19 mouse cellular contexts compared by ENCODE assay signal in genomic region chr10:63061266-63061665, GRCm38 (mm10). TPM values are rescaled to one million over a fixed set of nuclear protein-coding genes. Genes with fewer than 3 reads are reported as not detected.
DNase-seq lines count a peak whose midpoint lies in the region; ATAC-seq and TF ChIP-seq lines count a peak whose summit lies in the region.
"Had no signal": no experiment of that assay in that cellular context is flagged by ENCODE, and none has a peak within 500 bp of the region (broad histone marks: within the 10 kb centered on the region; RNA-seq: fewer than 3 reads in every experiment).

No protein-coding gene starts in this region.

- H3K4me2 ChIP-seq in intestine, postnatal 0 days (replicated peaks; ENCODE audit: low read depth) = 0 out of 2 replicates have a peak overlapping the region, but pooled peaks have one; percentile 21
- H3K4me2 ChIP-seq: forebrain, embryonic 15.5 days; hindbrain, embryonic 13.5 days had no signal

- no peaks in the 10 kb centered on the region for H3K27me3 ChIP-seq in intestine, postnatal 0 days (replicated peaks; ENCODE audit: control insufficient read depth, insufficient read depth, low read length)
- H3K27me3 ChIP-seq in small intestine, adult 2 months (ENCODE audit: control insufficient read depth, insufficient read depth, low read length) = no peaks in the 10 kb centered on the region
- H3K27me3 ChIP-seq: forebrain, embryonic 15.5 days; hindbrain, embryonic 13.5 days had no signal

- H3K4me1 ChIP-seq in ES-E14 (ENCODE audit: control insufficient read depth in 2 of 2, insufficient read depth in 2 of 2, low read length in 2 of 2, poor library complexity in 1 of 2) = peaks cover 0 to 10% of the 10 kb centered on the region in 2 experiments; a peak in 2 of 4 replicates
- H3K4me1 ChIP-seq in intestine, postnatal 0 days (replicated peaks; ENCODE audit: control insufficient read depth, insufficient read depth, low read length) = no peaks in the 10 kb centered on the region
- H3K4me1 ChIP-seq in small intestine, adult 2 months (ENCODE audit: control insufficient read depth, insufficient read depth, insufficient read length, low read length) = peaks cover 30% of the 10 kb centered on the region; the same call in 1 of the 2 replicates

- no peaks in the 10 kb centered on the region for H3K9me3 ChIP-seq in ES-E14 (ENCODE audit: control insufficient read depth, insufficient read depth, low read depth, low read length)
- no peaks in the 10 kb centered on the region for H3K9me3 ChIP-seq in intestine, postnatal 0 days (ENCODE audit: control insufficient read depth)
- H3K9me3 ChIP-seq: forebrain, embryonic 15.5 days; hindbrain, embryonic 13.5 days had no signal

- no peak overlapping the region for H3K27ac ChIP-seq in ES-E14 (ENCODE audit: insufficient read depth, low read depth, low read length, poor library complexity, severe bottlenecking)
- no peak overlapping the region for H3K27ac ChIP-seq in intestine, postnatal 0 days (ENCODE audit: low read depth, low read length)
- peak overlapping the region; percentile 87 for H3K27ac ChIP-seq in small intestine, adult 2 months (ENCODE audit: insufficient read depth, low read depth, low read length)
- H3K27ac ChIP-seq: forebrain, embryonic 15.5 days; hindbrain, embryonic 13.5 days; liver, embryonic 14.5 days had no signal

- peak overlapping the region; percentile 27; the same call in 1 of the 2 replicates for H3K9ac ChIP-seq in ES-E14 (ENCODE audit: insufficient read depth, low read depth, low read length, poor library complexity, severe bottlenecking)
- H3K9ac ChIP-seq in intestine, postnatal 0 days (ENCODE audit: low read depth, low read length) = no peak overlapping the region
- H3K9ac ChIP-seq: forebrain, embryonic 15.5 days; hindbrain, embryonic 13.5 days; liver, embryonic 14.5 days had no signal

- peak overlapping the region; percentile 28 to 33; a peak in 3 of 4 replicates for H3K4me3 ChIP-seq in ES-E14 (ENCODE audit: insufficient read depth in 1 of 2, low read depth in 1 of 2, low read length in 2 of 2, poor library complexity in 1 of 2, severe bottlenecking in 1 of 2)
- no peak overlapping the region for H3K4me3 ChIP-seq in intestine, postnatal 0 days (ENCODE audit: low read depth, low read length)
- peak overlapping the region; percentile 46 for H3K4me3 ChIP-seq in small intestine, adult 2 months (ENCODE audit: low read depth, low read length)
- H3K4me3 ChIP-seq: erythroblast, embryonic 14.5 days; forebrain, embryonic 15.5 days; hindbrain, embryonic 13.5 days had no signal

- TF ChIP-seq POLR2A in small intestine, adult 2 months (IDR thresholded peaks at IDR 0.05; ENCODE audit: low read depth, low read length) = no peak

- no peak for TF ChIP-seq CTCF in intestine, postnatal 0 days (IDR thresholded peaks at IDR 0.05; ENCODE audit: low read depth)
- no peak for TF ChIP-seq CTCF in small intestine, adult 2 months (IDR thresholded peaks at IDR 0.05; ENCODE audit: extremely low read depth, insufficient read length, insufficient replicate concordance, low read depth, low read length)

- 42% methylated on average over 12 of the region's 12 CpGs for WGBS in intestine, postnatal 0 days
- WGBS in small intestine, adult 2 months = 33% methylated on average over 12 of the region's 12 CpGs

- in situ Hi-C loops in ES-E14 (cut with MboI; ENCODE audit: low sequenced_read_pairs in 2 of 2, unreplicated experiment in 2 of 2) = no loop called here

- no peak for DNase-seq in ES-E14 (ENCODE audit: low read depth, low spot score)
- peak; percentile 27 for DNase-seq in kidney, postnatal 10 days
- DNase-seq in cerebellum, adult 11 months = no peak
- DNase-seq in thymus, postnatal 0 days (ENCODE audit: low spot score) = no peak
- DNase-seq in adrenal gland, adult 2 months = no peak
- DNase-seq: adrenal gland, adult 8-10 months; cerebellum, adult 18-20 months; gastrocnemius, postnatal 10 days; right cerebral cortex, adult 18-20 months; thymus, postnatal 14 days had no signal

- ATAC-seq in intestine, postnatal 0 days = no peak
- ATAC-seq: forebrain, embryonic 15.5 days had no signal

- H3K36me3 ChIP-seq in ES-E14 (ENCODE audit: control insufficient read depth, insufficient read depth, low read length, poor library complexity, severe bottlenecking) = no peaks in the 10 kb centered on the region
- H3K36me3 ChIP-seq in intestine, postnatal 0 days (ENCODE audit: control insufficient read depth, insufficient read depth) = no peaks in the 10 kb centered on the region
- no peaks in the 10 kb centered on the region for H3K36me3 ChIP-seq in small intestine, adult 2 months (ENCODE audit: control insufficient read depth, insufficient read depth, low read length)
- H3K36me3 ChIP-seq: forebrain, embryonic 15.5 days; hindbrain, embryonic 13.5 days had no signal

TF ChIP-seq in ES-E14, 5 proteins besides CTCF, POLR2A, EP300 and RAD21:
- TF ChIP-seq ZC3H11A (IDR thresholded peaks at IDR 0.05; ENCODE audit: borderline replicate concordance, low read depth, low read length) (no peak), CHD2 (IDR thresholded peaks at IDR 0.05; ENCODE audit: low read depth, low read length) (no peak), HCFC1 (IDR thresholded peaks at IDR 0.05; ENCODE audit: borderline replicate concordance, insufficient read depth, low read length) (no peak), ZNF384 (IDR thresholded peaks at IDR 0.05; ENCODE audit: low read depth, low read length) (no peak), MAFK (IDR thresholded peaks at IDR 0.05; ENCODE audit: insufficient read depth, low read depth, low read length) (no peak)
TF ChIP-seq in ES-E14: peak in this region for 0.

RNA-seq across cellular contexts. Expression of gene Pbld1, which starts 1.3 kb away (rescaled TPM):
- total RNA-seq in ES-E14 (2012; rRNA removed) = 3.6 and 4.1 TPM in 2 replicates
- 1.8 and 2.1 TPM in 2 replicates for polyA plus RNA-seq in intestine, postnatal 0 days (2015; fragmentation: Nextera tagmentation; extraction: Ambion mirVana)
- polyA plus RNA-seq in small intestine, adult 2 months (2012; rRNA removed) = 4.7 and 6.7 TPM in 2 replicates
- 0.44 and 0.55 TPM in 2 replicates for polyA plus RNA-seq in thymus, postnatal 0 days (2015; fragmentation: Nextera tagmentation; extraction: Ambion mirVana)
- 1 to 10 TPM; 2.0 to 3.0 TPM for total RNA-seq in adrenal gland, adult 2 months (2021)
- polyA plus RNA-seq in adrenal gland, adult 2 months (2012; rRNA removed) = 0.40 and 0.90 TPM in 2 replicates
- total RNA-seq: midbrain, postnatal 0 days had no signal
- polyA plus RNA-seq: erythroblast, embryonic 14.5 days had no signal

RNA-seq across cellular contexts. Expression of gene Pbld2, which starts 37.2 kb away (rescaled TPM):
- 0.58 and 2.1 TPM in 2 replicates for total RNA-seq in ES-E14 (2012; rRNA removed)
- polyA plus RNA-seq in intestine, postnatal 0 days (2015; fragmentation: Nextera tagmentation; extraction: Ambion mirVana) = 36.2 and 43.7 TPM in 2 replicates
- polyA plus RNA-seq in small intestine, adult 2 months (2012; rRNA removed) = 21.8 and 34.1 TPM in 2 replicates
- 1.0 TPM in 2 replicates for polyA plus RNA-seq in thymus, postnatal 0 days (2015; fragmentation: Nextera tagmentation; extraction: Ambion mirVana)
- 1 to 10 TPM; 3.1 to 3.9 TPM for total RNA-seq in adrenal gland, adult 2 months (2021)
- 0.87 and 1.4 TPM in 2 replicates for polyA plus RNA-seq in adrenal gland, adult 2 months (2012; rRNA removed)
- total RNA-seq: midbrain, postnatal 0 days had no signal
- polyA plus RNA-seq: erythroblast, embryonic 14.5 days had no signal

RNA-seq across cellular contexts. Expression of gene Hnrnph3, which starts 37.2 kb away (rescaled TPM):
- total RNA-seq in ES-E14 (2012; rRNA removed) = 23.8 and 25.7 TPM in 2 replicates
- polyA plus RNA-seq in intestine, postnatal 0 days (2015; fragmentation: Nextera tagmentation; extraction: Ambion mirVana) = 21.2 and 25.0 TPM in 2 replicates
- polyA plus RNA-seq in small intestine, adult 2 months (2012; rRNA removed) = 2.7 and 9.4 TPM in 2 replicates
- 51.0 and 53.6 TPM in 2 replicates for polyA plus RNA-seq in thymus, postnatal 0 days (2015; fragmentation: Nextera tagmentation; extraction: Ambion mirVana)
- total RNA-seq in adrenal gland, adult 2 months (2021) = 10 to 100 TPM; 40.3 to 42.4 TPM
- 2.4 and 3.7 TPM in 2 replicates for polyA plus RNA-seq in adrenal gland, adult 2 months (2012; rRNA removed)

RNA-seq across cellular contexts. Expression of gene Atoh7, which starts 38.2 kb away (rescaled TPM):
- 0.16 TPM in 1 of 2 replicates, not detected in the other for total RNA-seq in ES-E14 (2012; rRNA removed)
- not detected in 2 replicates for polyA plus RNA-seq in intestine, postnatal 0 days (2015; fragmentation: Nextera tagmentation; extraction: Ambion mirVana)
- polyA plus RNA-seq in small intestine, adult 2 months (2012; rRNA removed) = 0.08 TPM in 1 of 2 replicates, not detected in the other
- polyA plus RNA-seq in thymus, postnatal 0 days (2015; fragmentation: Nextera tagmentation; extraction: Ambion mirVana) = 0.12 and 0.13 TPM in 2 replicates
- not detected for total RNA-seq in adrenal gland, adult 2 months (2021)
- polyA plus RNA-seq in adrenal gland, adult 2 months (2012; rRNA removed) = 0.10 TPM in 1 of 2 replicates, not detected in the other
- total RNA-seq: adrenal gland, adult 8-10 months; megakaryocyte-erythroid progenitor cell, adult 5-6 weeks had no signal
- polyA plus RNA-seq: erythroblast, embryonic 14.5 days; heart, postnatal 0 days had no signal
